Mouse (Mus musculus) hindbrain, embryonic 10.5 days (tissue): ENCODE measurements around the gene Usp32. TPM values are rescaled to one million over a fixed set of nuclear protein-coding genes. Genes with fewer than 3 reads are reported as not detected.
A peak's percentile ranks its signal among the peaks of the same experiment; 100 is the strongest.

ENCODE experiments used
- DNase-seq: peaks from one replicate; pipeline ENCODE4 v3.0.0-alpha.2; 2017; ENCODE audit warnings: low spot score
- H3K27ac ChIP-seq: fragments of 300-500 bp; sonication (generic); 2 replicates; pipeline ENCODE4 v1.5.1; 2016; ENCODE audit warnings: mild to moderate bottlenecking, moderate library complexity
- H3K27me3 ChIP-seq: fragments of 300-500 bp; sonication (generic); 2 replicates; pipeline ENCODE4 v1.6.1; 2016; ENCODE audit warnings: mild to moderate bottlenecking; ENCODE audit not compliant: poor library complexity, insufficient read depth, severe bottlenecking
- H3K36me3 ChIP-seq: fragments of 300-500 bp; sonication (generic); 2 replicates; pipeline ENCODE4 v1.6.1; 2016; ENCODE audit warnings: mild to moderate bottlenecking, moderate library complexity
- H3K4me1 ChIP-seq: fragments of 300-500 bp; sonication (generic); replicated peaks from 2 replicates; pipeline ENCODE4 v1.6.1; 2016; ENCODE audit warnings: mild to moderate bottlenecking
- H3K4me3 ChIP-seq: fragments of 300-500 bp; sonication (generic); 2 replicates; pipeline ENCODE4 v1.5.1; 2016; ENCODE audit warnings: mild to moderate bottlenecking, moderate library complexity
- H3K9me3 ChIP-seq: fragments of 300-500 bp; sonication (generic); 2 replicates; pipeline ENCODE4 v1.6.1; 2016; ENCODE audit warnings: mild to moderate bottlenecking, moderate library complexity
- WGBS: fragments of 180-500 bp; shearing (Covaris S2); methylation state at CpG from one replicate; pipeline ENCODE4 v1.1.7; 2016; 5-methylcytosine and 5-hydroxymethylcytosine counted together
- polyA plus RNA-seq: library from polyadenylated mRNA; unstranded; fragments of >200 nt; fragmentation: Nextera tagmentation; extraction: Ambion mirVana; gene quantifications from 2 replicates; pipeline ENCODE4 v1.2.1, GENCODE M21; 2016

Usp32 gene
- polyA plus RNA-seq, 1 experiment from 2014 or later = 4.6 TPM

DNA sequence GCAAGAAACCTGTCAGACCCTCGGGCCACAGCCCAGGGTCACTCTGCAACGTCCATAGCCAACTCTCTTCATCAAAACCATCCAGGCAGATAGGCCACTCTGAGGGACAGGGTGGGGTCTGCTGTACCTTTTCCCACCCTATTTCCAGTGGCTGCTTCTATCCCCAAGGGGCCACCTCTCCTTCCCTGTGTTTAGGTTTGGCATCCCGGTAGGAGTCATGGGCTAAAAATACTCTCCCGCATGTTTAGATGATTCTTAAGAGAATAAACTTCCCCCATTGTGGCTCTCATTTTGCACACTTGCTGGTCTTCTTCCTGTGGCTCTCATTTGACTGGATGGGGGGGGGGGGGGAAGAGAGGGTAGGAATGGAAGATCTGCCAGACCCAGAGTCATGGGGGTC, 171.7 kb downstream of the Usp32 start:
- WGBS = 80% methylated on average over 4 of the region's 4 CpGs
- DNase-seq = no peak
- Histone ChIP-seq H3K9me3 (no peaks in the 10 kb centered on the region), H3K27me3 (no peaks in the 10 kb centered on the region), H3K36me3 (no peaks in the 10 kb centered on the region), H3K4me3 (no peak overlapping the region), H3K4me1 (peaks cover 39% of the 10 kb centered on the region), H3K27ac (peak overlapping the region; percentile 64)

DNA sequence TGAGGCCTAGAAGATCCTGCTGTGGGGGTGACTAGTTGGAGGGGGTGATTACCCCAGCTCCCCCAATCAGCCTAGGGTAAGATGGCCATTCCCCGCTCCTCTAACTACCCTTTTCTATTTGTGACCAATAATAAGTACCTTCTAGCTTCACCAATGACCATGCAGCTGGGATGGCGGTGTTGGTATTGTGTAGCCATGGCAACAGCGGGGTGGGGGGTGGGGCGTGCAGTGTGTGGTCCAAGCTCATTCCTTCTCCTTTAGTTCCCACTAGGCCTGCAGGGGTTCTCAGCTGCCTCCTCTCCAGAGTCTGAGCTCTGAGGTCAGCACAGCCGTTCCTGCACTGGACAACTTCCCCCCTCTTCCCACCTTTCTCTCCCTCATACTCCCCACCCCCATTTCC, 172.8 kb downstream of the Usp32 start:
- 0 out of 2 replicates have a peak overlapping the region, but pooled peaks have one; percentile 4 for H3K4me3 ChIP-seq
- 13% methylated on average over 5 of the region's 5 CpGs for WGBS
- H3K4me1 ChIP-seq = peaks cover 38% of the 10 kb centered on the region
- no peaks in the 10 kb centered on the region for H3K36me3 ChIP-seq
- peak overlapping the region; percentile 81 for H3K27ac ChIP-seq
- peak; percentile 76 for DNase-seq
- no peaks in the 10 kb centered on the region for H3K9me3 ChIP-seq
- H3K27me3 ChIP-seq = no peaks in the 10 kb centered on the region

DNA sequence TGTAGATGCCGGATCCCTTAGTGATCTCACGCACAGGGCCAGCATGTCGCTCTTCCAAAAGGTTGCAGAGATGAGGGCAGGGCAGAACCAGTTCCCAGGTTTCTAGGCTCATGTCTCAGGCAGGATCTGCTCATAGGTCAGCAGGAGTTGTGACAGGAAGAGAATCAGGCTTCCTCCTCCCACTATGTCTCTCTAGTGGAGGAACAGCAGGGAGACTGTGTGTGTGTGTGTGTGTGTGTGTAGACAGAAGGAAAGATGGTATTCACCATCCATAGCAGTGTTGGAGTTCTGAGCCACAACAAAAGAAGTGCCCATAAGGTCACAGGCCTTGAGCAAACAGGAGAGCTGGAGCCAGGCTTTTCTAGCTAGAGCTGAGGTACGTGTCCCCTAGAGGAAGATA, 173.3 kb downstream of the Usp32 start:
- H3K9me3 ChIP-seq = no peaks in the 10 kb centered on the region
- DNase-seq = no peak
- peak overlapping the region; percentile 81 for H3K27ac ChIP-seq
- WGBS = 52% methylated on average over 4 of the region's 4 CpGs
- H3K4me3 ChIP-seq = no peak overlapping the region
- no peaks in the 10 kb centered on the region for H3K27me3 ChIP-seq
- H3K36me3 ChIP-seq = no peaks in the 10 kb centered on the region
- peaks cover 35% of the 10 kb centered on the region for H3K4me1 ChIP-seq

DNA sequence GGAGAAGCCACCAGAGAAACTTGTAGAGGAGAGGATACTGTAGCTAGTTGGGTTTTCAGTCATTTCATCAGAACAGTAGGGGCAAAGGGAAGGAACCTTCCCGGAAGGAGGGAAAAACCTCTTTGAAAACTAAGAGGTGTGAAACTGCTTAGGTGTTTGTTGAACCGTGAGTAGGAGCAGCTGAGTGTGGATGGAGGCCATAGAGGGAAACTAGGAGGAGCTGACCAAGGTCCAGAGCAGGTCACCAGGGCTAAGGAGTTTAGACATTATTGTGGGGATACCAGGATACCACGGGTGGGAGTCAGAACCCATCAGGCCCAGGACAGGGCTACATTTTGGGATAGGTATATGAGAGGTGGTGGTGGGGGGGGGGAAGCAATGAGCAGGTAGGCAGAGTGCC, 176.4 kb downstream of the Usp32 start:
- Histone ChIP-seq H3K4me3 (no peak overlapping the region), H3K9me3 (no peaks in the 10 kb centered on the region), H3K4me1 (peaks cover 48% of the 10 kb centered on the region), H3K27me3 (peaks cover 25% of the 10 kb centered on the region), H3K36me3 (no peaks in the 10 kb centered on the region), H3K27ac (no peak overlapping the region)
- 88% methylated on average over 3 of the region's 3 CpGs for WGBS
- no peak for DNase-seq

DNA sequence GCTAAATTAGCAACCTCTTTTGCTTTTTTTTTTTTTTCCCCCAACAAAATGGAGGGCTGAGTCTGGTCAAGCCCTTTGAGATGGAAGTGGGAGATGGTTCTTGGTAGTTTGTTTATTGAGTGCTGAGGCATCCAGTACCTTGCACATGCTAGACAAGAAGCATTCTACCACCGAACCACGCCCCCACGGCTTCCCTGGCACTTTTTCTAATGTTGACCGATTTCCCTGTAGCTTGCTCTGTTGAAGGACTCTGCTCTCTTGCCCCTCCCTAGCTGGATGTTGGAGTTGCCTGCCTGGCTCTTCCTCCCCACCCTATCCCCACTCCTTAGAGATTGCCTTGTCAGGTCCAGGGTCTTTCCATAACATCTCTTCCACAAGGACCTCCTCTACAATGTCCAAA, 177.4 kb downstream of the Usp32 start:
- no peak for DNase-seq
- no peaks in the 10 kb centered on the region for H3K9me3 ChIP-seq
- peaks cover 48% of the 10 kb centered on the region for H3K4me1 ChIP-seq
- no peak overlapping the region for H3K4me3 ChIP-seq
- H3K36me3 ChIP-seq = no peaks in the 10 kb centered on the region
- WGBS = 94% methylated on average over 4 of the region's 4 CpGs
- H3K27ac ChIP-seq = no peak overlapping the region
- H3K27me3 ChIP-seq = peaks cover 35% of the 10 kb centered on the region

DNA sequence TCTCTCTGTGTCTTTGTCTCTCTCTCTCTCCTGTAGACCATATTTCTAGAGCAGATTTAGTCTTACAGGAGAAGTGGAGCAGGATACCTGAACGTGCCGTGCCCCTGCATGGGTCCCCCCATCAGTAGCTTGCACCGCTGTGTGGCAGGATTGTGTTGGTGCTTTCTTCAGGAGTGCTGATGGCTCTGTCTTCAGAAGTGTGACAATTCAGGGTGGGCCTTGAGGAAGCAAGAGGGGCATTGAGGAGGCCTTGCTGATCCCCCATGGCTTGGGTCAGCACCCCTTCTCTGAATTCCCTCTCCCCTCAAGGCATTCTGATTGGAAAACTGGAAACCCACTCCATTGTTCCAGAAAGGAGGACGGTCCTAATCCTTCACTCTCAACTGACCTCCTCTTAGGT, 178.4 kb downstream of the Usp32 start:
- peaks cover 45% of the 10 kb centered on the region for H3K27me3 ChIP-seq
- H3K27ac ChIP-seq = no peak overlapping the region
- DNase-seq = no peak
- H3K4me1 ChIP-seq = peaks cover 44% of the 10 kb centered on the region
- H3K4me3 ChIP-seq = no peak overlapping the region
- no peaks in the 10 kb centered on the region for H3K9me3 ChIP-seq
- 93% methylated on average over 4 of the region's 4 CpGs for WGBS
- H3K36me3 ChIP-seq = no peaks in the 10 kb centered on the region

DNA sequence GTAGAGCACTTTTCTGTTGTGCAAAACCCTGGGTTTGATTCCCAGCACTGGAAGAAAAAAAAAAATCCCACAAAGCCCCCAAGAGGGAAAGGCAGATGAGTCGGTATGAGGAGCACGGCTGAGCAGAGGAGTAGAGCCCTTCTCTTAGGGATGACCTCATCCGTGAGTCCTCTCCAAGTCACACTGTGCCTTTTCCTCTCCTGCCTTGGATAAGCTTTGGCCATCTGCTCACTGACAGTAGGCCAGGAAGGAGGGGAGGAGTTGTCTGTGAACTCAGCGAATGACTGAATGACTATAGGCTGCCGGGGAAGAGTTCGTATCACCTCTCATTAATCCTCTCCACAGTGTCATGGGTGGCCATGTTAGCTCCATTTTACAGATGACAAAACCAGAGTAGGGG, 179.2 kb downstream of the Usp32 start:
- Histone ChIP-seq H3K4me3 (no peak overlapping the region), H3K4me1 (peaks cover 46% of the 10 kb centered on the region), H3K27ac (no peak overlapping the region), H3K9me3 (no peaks in the 10 kb centered on the region), H3K36me3 (no peaks in the 10 kb centered on the region), H3K27me3 (peaks cover 53% of the 10 kb centered on the region)
- 74% methylated on average over 6 of the region's 6 CpGs for WGBS
- DNase-seq = no peak

DNA sequence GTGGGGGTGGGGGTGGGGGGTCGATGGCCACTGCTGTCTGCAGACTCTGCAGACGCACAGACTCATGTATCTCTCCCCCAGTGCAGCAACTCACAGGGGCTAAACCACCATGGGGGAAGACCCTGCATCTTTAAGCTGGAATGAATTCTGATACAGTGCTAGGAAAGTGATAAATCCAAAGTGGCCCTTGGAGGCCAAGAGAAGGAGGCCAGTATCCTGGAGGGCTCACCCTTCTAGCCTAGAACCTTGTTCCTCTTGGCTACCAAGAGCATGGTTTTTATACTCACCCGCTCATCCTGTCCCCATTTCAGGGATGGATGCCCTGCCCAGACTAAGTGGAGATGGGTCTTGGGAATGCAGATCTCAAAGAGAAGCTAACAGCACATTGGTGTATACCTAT, 179.7 kb downstream of the Usp32 start:
- Histone ChIP-seq H3K27me3 (peaks cover 55% of the 10 kb centered on the region), H3K4me1 (peaks cover 46% of the 10 kb centered on the region), H3K27ac (peak overlapping the region; percentile 74)

DNA sequence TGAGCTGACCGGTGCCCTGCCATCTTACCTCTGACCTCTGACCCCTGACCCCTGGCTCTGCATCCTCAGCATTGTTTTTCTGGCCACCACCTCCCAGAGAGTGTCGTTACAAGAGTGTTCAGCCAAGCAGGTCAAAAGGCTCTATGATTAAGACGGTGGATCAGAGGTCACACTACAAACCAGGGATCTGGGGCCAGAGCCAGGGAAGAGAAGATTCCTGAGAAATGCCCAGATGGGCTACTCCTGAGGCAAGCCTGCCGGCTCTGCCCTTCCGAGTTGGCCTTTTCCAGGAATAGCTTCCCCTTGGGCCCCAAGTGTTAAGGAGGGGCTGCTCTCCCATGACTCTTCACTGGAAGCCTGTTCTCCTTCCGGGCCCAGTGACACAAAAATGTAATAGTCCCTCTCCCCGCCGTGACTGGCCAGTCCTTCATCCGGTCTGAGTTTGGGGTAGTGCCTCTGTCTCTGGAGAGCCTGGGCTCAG, 180.2 kb downstream of the Usp32 start:
- peaks cover 59% of the 10 kb centered on the region for H3K27me3 ChIP-seq
- H3K4me3 ChIP-seq = peak overlapping the region; percentile 24; the same call in 1 of the 2 replicates
- under 1% methylated on average over 9 of the region's 9 CpGs for WGBS
- H3K27ac ChIP-seq = peak overlapping the region; percentile 74
- H3K4me1 ChIP-seq = peaks cover 46% of the 10 kb centered on the region
- no peaks in the 10 kb centered on the region for H3K36me3 ChIP-seq
- H3K9me3 ChIP-seq = no peaks in the 10 kb centered on the region
- peak; percentile 52 for DNase-seq

More for the DNA sequence above, 179.7 kb downstream of the Usp32 start:
- DNase-seq = no peak
- 28% methylated on average over 3 of the region's 3 CpGs for WGBS
- 0 out of 2 replicates have a peak overlapping the region, but pooled peaks have one; percentile 24 for H3K4me3 ChIP-seq
- H3K9me3 ChIP-seq = no peaks in the 10 kb centered on the region
- no peaks in the 10 kb centered on the region for H3K36me3 ChIP-seq

DNA sequence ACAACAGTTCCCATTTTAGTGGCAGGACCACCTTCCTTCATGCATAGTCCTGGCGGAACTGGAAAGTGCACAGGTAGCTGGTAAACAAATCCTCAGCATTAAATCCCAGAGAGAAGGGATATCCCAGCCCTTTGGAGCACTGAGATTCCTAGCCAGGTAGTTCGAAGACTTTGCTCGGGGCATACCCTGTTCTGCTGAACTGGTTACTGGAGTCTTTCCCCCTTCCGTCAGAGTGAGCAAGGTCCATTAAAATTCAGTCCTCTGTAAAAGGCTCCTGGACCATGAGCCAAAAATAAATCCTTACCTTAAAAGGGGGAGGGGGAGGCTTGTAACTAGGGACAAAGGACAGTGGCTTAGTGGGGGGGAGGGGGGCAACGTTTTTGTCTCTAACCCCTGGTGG, 180.8 kb downstream of the Usp32 start:
- H3K4me1 ChIP-seq = peaks cover 46% of the 10 kb centered on the region

DNA sequence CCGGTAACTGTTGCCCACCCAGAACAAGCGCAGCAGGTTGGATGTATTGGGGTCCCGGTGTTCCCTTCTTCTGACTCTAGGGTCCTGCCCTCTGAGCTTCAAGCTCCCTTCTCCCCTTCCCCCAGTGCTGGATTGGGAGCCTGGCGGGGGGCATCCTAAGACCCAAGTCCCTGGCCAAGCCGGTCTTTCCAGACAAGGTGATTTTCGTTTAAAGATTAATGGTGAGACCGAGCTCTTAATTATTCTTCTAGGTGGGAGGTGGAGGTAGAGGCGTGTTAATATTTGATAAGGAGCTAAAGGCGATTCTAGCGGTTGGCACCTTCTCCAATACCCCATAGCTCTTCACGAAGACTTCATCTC, 181.7 kb downstream of the Usp32 start:
- H3K9me3 ChIP-seq = no peaks in the 10 kb centered on the region
- H3K4me3 ChIP-seq = peak overlapping the region; percentile 51
- DNase-seq = no peak
- H3K27me3 ChIP-seq = peaks cover 59% of the 10 kb centered on the region
- H3K4me1 ChIP-seq = peaks cover 46% of the 10 kb centered on the region
- H3K27ac ChIP-seq = no peak overlapping the region
- no peaks in the 10 kb centered on the region for H3K36me3 ChIP-seq
- 3% methylated on average over 11 of the region's 11 CpGs for WGBS

More for the DNA sequence above, 180.8 kb downstream of the Usp32 start:
- DNase-seq = no peak
- no peaks in the 10 kb centered on the region for H3K9me3 ChIP-seq
- H3K27me3 ChIP-seq = peaks cover 59% of the 10 kb centered on the region
- WGBS = 19% methylated on average over 5 of the region's 5 CpGs
- H3K36me3 ChIP-seq = no peaks in the 10 kb centered on the region
- H3K27ac ChIP-seq = no peak overlapping the region
- H3K4me3 ChIP-seq = no peak overlapping the region

DNA sequence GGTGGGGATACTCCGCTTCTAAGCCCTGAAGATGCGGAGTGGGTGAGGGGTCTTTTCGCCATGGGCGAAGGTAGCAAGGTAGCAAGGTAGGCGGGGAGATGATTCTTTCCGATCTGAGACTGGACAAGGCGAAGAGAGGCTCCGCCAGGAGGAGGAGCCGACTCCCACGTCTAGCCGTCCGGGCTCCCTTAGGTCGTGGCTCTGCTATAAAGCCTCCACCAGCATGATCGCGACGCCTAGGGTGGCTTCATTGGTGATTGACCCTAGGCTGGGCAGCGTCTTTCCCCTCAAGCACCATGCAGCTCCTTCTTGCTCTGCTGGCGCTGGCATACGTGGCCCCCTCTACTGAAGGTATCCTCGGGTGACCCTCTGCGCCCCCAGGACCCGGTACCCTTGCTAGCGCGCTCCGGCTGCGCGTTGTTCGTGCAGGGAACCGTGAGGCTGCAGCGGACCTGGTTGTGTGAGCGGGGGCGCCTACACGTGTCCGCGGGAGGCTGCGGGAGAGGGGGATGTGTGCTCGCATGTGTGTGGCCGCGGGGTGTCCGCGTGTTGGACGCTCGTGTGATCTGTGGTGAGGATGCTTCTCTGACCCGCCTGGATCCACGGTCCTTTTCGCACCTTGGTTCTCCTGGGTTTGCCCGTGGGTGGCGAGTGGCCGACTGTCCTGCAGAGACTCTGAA, 182.2 kb downstream of the Usp32 start, which contains the start of gene Car4:
TSS of gene Car4 (plus strand) at position 196 of the 680 bp plus-strand sequence.
- H3K4me1 ChIP-seq = peaks cover 46% of the 10 kb centered on the region
- H3K27ac ChIP-seq = peak within 1 kb of the TSS; percentile 41; the same call in 1 of the 2 replicates
- peaks cover 59% of the 10 kb centered on the region for H3K27me3 ChIP-seq
- H3K4me3 ChIP-seq = peak within 1 kb of the TSS; percentile 51
- H3K9me3 ChIP-seq = no peaks in the 10 kb centered on the region
- H3K36me3 ChIP-seq = no peaks in the 10 kb centered on the region
- under 1% methylated on average over 49 of the region's 49 CpGs for WGBS
- DNase-seq = peak; percentile 39

DNA sequence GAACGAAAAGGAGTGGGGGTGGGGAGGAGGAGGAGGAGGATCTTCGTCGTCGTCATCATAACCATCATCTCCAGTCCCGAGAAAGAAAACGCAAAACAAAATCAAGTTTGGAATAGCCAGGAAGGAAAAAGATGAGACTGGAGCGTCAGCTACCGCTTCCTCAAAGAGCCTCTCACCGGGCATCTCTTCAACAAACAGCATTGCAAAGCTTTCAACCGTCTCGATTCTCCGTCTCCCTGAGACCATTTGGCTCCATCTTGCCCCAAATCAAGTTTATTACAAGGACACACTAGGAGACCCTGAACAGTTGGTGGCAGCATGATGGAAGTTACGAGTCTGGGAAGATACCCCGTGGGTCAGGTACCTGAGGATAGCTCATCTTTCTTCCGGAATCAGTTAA, 182.8 kb downstream of the Usp32 start:
- peaks cover 46% of the 10 kb centered on the region for H3K4me1 ChIP-seq
- DNase-seq = no peak
- H3K4me3 ChIP-seq = peak overlapping the region; percentile 51
- H3K27me3 ChIP-seq = peaks cover 59% of the 10 kb centered on the region
- 10% methylated on average over 15 of the region's 15 CpGs for WGBS
- no peaks in the 10 kb centered on the region for H3K9me3 ChIP-seq
- no peak overlapping the region for H3K27ac ChIP-seq
- no peaks in the 10 kb centered on the region for H3K36me3 ChIP-seq
